Mouse (Mus musculus) hindbrain, embryonic 13.5 days (tissue): ENCODE results near the gene AB124611. TPM values are rescaled to one million over a fixed set of nuclear protein-coding genes. Genes with fewer than 3 reads are reported as not detected.

Experiments used
- ATAC-seq: fragments of 200-750 bp; cut with Nextera tagmentation; 2 replicates; pipeline ENCODE4 v1.8.0; 2017; ENCODE audit warnings: moderate TSS enrichment; ENCODE audit not compliant: low FRiP score
- H3K27ac ChIP-seq: fragments of 300-500 bp; sonication (generic); 2 replicates; pipeline ENCODE4 v1.5.1; 2015; ENCODE audit warnings: inconsistent platforms, mild to moderate bottlenecking, moderate library complexity
- H3K27me3 ChIP-seq: fragments of 300-500 bp; sonication (generic); 2 replicates; pipeline ENCODE4 v1.6.1; 2015; ENCODE audit warnings: mild to moderate bottlenecking, inconsistent platforms
- H3K36me3 ChIP-seq: fragments of 300-500 bp; sonication (generic); 2 replicates; pipeline ENCODE4 v1.6.1; 2015; ENCODE audit warnings: mild to moderate bottlenecking, inconsistent platforms
- H3K4me1 ChIP-seq: fragments of 300-500 bp; sonication (generic); replicated peaks from 2 replicates; pipeline ENCODE4 v1.6.1; 2015; ENCODE audit warnings: inconsistent platforms
- H3K4me2 ChIP-seq: fragments of 300-500 bp; sonication (generic); 2 replicates; pipeline ENCODE4 v1.6.1; 2015; ENCODE audit warnings: inconsistent platforms, mild to moderate bottlenecking, moderate library complexity
- H3K4me3 ChIP-seq: fragments of 300-500 bp; sonication (generic); 2 replicates; pipeline ENCODE4 v1.5.1; 2015; ENCODE audit warnings: mild to moderate bottlenecking, inconsistent platforms
- H3K9ac ChIP-seq: fragments of 300-500 bp; sonication (generic); 2 replicates; pipeline ENCODE4 v1.6.1; 2015; ENCODE audit warnings: mild to moderate bottlenecking, inconsistent platforms
- H3K9me3 ChIP-seq: fragments of 300-500 bp; sonication (generic); 2 replicates; pipeline ENCODE4 v1.6.1; 2016; ENCODE audit warnings: inconsistent platforms
- WGBS: fragments of 180-500 bp; shearing (Covaris S2); methylation state at CpG from one replicate; pipeline ENCODE4 v1.1.7; 2015; 5-methylcytosine and 5-hydroxymethylcytosine counted together
- polyA plus RNA-seq: library from polyadenylated mRNA; unstranded; fragments of >200 nt; fragmentation: Nextera tagmentation; extraction: Ambion mirVana; gene quantifications from 2 replicates; pipeline ENCODE4 v1.2.1, GENCODE M21; 2015

AB124611 gene
- polyA plus RNA-seq, 1 experiment from 2014 or later = 3.8 TPM

DNA sequence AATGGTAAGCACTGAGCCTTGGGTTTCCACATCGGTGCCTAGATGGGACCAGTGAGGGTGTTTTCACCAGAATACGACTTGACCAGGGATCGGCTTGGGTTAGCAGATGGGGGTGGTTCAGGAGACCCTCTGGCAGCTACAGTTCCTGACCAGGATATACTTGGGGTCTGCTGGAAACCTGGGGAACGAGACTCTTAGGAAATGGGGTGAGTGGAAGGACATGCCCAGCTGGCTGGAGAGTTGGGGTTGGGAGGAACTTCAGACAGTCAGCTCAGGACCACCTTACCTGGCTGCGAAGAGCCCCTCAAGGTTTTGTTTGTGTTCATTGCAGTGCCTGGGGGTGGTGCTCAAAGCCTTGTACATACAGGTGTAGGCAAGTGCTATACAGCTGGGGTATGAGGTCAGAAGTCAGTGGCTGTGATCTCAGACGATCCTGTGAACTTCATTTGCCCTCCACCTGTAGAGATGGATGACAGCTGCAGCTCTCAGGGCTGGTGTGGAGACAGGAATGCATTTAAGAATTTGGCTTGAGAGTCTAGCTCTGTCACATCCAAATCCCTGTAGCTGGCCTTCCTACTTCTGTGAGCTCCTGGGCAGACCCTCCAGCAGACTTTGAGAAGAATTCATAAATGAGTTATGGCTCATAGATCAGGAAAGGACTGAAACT is 27.8 kb downstream of the AB124611 start:
- no peak overlapping the region for H3K9ac ChIP-seq
- no peak overlapping the region for H3K4me3 ChIP-seq
- H3K4me1 ChIP-seq = peaks cover 38% of the 10 kb centered on the region
- no peaks in the 10 kb centered on the region for H3K27me3 ChIP-seq
- H3K9me3 ChIP-seq = no peaks in the 10 kb centered on the region
- no peak for ATAC-seq
- WGBS = 87% methylated on average over 6 of the region's 6 CpGs
- peaks cover 27% of the 10 kb centered on the region for H3K36me3 ChIP-seq
- H3K27ac ChIP-seq = no peak overlapping the region
- H3K4me2 ChIP-seq = no peak overlapping the region

GRCm38 (mm10) chr9:21555198-21555742 is 29.3 kb downstream of the AB124611 start:
- Histone ChIP-seq H3K27me3 (no peaks in the 10 kb centered on the region), H3K4me1 (peaks cover 26% of the 10 kb centered on the region), H3K9me3 (no peaks in the 10 kb centered on the region), H3K9ac (no peak overlapping the region), H3K4me2 (no peak overlapping the region), H3K27ac (no peak overlapping the region), H3K36me3 (peaks cover 27% of the 10 kb centered on the region), H3K4me3 (no peak overlapping the region)
- WGBS = 86% methylated on average over 6 of the region's 6 CpGs
- no peak for ATAC-seq

GRCm38 (mm10) chr9:21556996-21557395 is 31.0 kb downstream of the AB124611 start:
- ATAC-seq = no peak
- Histone ChIP-seq H3K9me3 (no peaks in the 10 kb centered on the region), H3K27me3 (no peaks in the 10 kb centered on the region), H3K9ac (no peak overlapping the region), H3K4me1 (peaks cover 19% of the 10 kb centered on the region), H3K4me2 (no peak overlapping the region), H3K36me3 (peaks cover 28% of the 10 kb centered on the region), H3K27ac (no peak overlapping the region; the same call in 1 of the 2 replicates), H3K4me3 (no peak overlapping the region)
- WGBS = 90% methylated on average over 2 of the region's 2 CpGs

GRCm38 (mm10) chr9:21557556-21557955 is 31.6 kb downstream of the AB124611 start:
- WGBS = 96% methylated on average over 2 of the region's 2 CpGs
- ATAC-seq = no peak
- H3K4me3 ChIP-seq = no peak overlapping the region
- no peak overlapping the region for H3K4me2 ChIP-seq
- H3K36me3 ChIP-seq = peaks cover 28% of the 10 kb centered on the region
- peaks cover 19% of the 10 kb centered on the region for H3K4me1 ChIP-seq
- H3K27ac ChIP-seq = no peak overlapping the region
- H3K9ac ChIP-seq = no peak overlapping the region
- no peaks in the 10 kb centered on the region for H3K9me3 ChIP-seq
- no peaks in the 10 kb centered on the region for H3K27me3 ChIP-seq

DNA sequence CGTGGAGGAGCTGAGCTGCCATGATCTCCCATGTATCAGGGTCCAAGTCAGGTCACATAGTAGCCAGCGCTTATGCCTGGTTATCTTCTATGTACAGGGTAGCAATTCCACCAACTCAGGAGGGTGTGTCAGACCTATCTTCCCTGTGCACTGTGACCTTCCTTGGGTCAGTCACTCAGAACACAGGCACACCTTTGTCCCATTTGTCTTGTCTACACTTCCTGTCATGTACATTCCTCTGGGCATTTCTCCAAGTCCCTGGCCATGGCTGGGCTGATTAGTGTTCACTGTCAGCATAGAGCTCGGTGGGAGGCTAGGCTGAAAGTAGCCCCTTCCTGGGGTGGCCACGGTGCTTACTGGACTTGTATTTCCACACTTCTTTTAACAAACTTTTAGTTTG is 32.4 kb downstream of the AB124611 start:
- no peak overlapping the region for H3K27ac ChIP-seq
- no peak for ATAC-seq
- no peak overlapping the region for H3K9ac ChIP-seq
- H3K4me3 ChIP-seq = no peak overlapping the region
- WGBS = 88% methylated on average over 4 of the region's 4 CpGs
- H3K4me1 ChIP-seq = peaks cover 19% of the 10 kb centered on the region
- H3K4me2 ChIP-seq = no peak overlapping the region
- no peaks in the 10 kb centered on the region for H3K27me3 ChIP-seq
- H3K36me3 ChIP-seq = peaks cover 28% of the 10 kb centered on the region
- H3K9me3 ChIP-seq = no peaks in the 10 kb centered on the region

DNA sequence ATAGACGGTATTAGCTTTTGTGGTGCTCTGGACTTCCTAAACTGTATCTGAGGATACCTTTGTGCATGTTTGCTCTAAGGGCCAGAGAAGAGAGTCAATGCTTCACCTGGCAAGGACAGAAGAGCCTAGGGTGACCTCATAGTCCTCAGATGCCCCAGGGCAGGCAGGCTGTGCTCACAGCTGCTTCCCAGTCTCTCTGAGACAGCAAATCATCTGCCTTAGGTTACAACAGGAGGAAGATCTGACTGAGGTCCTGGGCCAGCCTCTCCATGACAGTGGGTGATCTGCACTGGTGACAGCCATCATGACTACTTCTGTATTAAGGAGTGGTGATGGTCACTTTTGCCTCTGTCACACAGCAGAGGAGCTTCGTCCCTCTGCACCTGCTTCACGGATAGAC is 33.2 kb downstream of the AB124611 start:
- ATAC-seq = no peak
- H3K4me2 ChIP-seq = no peak overlapping the region
- H3K27ac ChIP-seq = no peak overlapping the region
- H3K4me3 ChIP-seq = no peak overlapping the region
- H3K9ac ChIP-seq = no peak overlapping the region
- 95% methylated on average over 3 of the region's 3 CpGs for WGBS
- peaks cover 19% of the 10 kb centered on the region for H3K4me1 ChIP-seq
- H3K36me3 ChIP-seq = peaks cover 25% of the 10 kb centered on the region
- H3K27me3 ChIP-seq = no peaks in the 10 kb centered on the region
- H3K9me3 ChIP-seq = no peaks in the 10 kb centered on the region

- Histone ChIP-seq H3K4me2 (no peak overlapping the region), H3K4me1 (no peaks in the 10 kb centered on the region; the same call in 1 of the 2 replicates), H3K9ac (no peak overlapping the region), H3K4me3 (no peak overlapping the region), H3K9me3 (no peaks in the 10 kb centered on the region), H3K27me3 (no peaks in the 10 kb centered on the region), H3K36me3 (peaks cover 19% of the 10 kb centered on the region), H3K27ac (no peak overlapping the region)
- no peak for ATAC-seq
- WGBS = 88% methylated on average over 1 of the region's 1 CpGs
Measured at GRCm38 (mm10) chr9:21564420-21564819, 38.4 kb downstream of the AB124611 start.

DNA sequence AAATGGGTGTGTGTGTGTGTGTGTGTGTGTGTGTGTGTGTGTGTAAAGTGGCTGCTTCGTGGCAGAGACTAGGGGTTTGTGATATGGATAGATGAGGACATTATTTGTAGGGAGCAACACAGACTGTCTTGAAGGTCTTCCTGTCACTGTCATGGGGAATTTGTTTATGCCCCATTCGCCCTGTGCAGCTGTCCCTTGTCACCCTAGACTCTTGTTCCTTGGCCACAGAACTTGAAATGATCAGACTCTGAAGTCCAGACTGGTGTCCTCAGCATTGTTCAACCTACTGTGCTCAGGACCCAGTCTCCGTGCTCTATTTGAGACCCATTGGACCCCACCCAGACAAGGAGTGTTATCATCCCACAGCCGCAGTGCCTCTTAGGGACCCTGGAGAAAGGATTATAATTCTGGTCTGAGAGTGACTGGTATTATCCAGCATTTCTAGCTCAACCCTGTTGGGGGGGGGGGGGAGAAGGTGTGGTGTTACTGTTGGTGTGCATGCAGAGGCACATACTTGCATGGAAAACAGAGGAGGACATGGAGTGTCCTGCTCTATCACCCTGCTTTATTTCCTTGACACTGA is 39.1 kb downstream of the AB124611 start:
- H3K9ac ChIP-seq = no peak overlapping the region
- no peak overlapping the region for H3K4me3 ChIP-seq
- no peaks in the 10 kb centered on the region for H3K9me3 ChIP-seq
- H3K36me3 ChIP-seq = peaks cover 25% of the 10 kb centered on the region
- no peak for ATAC-seq
- H3K27ac ChIP-seq = no peak overlapping the region
- no peaks in the 10 kb centered on the region; the same call in 1 of the 2 replicates for H3K4me1 ChIP-seq
- no peaks in the 10 kb centered on the region for H3K27me3 ChIP-seq
- no peak overlapping the region for H3K4me2 ChIP-seq
- WGBS = 82% methylated on average over 4 of the region's 4 CpGs

- Histone ChIP-seq H3K4me2 (no peak overlapping the region), H3K9ac (no peak overlapping the region), H3K27ac (no peak overlapping the region), H3K36me3 (peaks cover 30% of the 10 kb centered on the region), H3K9me3 (no peaks in the 10 kb centered on the region), H3K27me3 (no peaks in the 10 kb centered on the region), H3K4me1 (no peaks in the 10 kb centered on the region; the same call in 1 of the 2 replicates), H3K4me3 (no peak overlapping the region)
- no peak for ATAC-seq
- WGBS = 82% methylated on average over 1 of the region's 1 CpGs
Measured at GRCm38 (mm10) chr9:21566538-21566937, 40.6 kb downstream of the AB124611 start.

DNA sequence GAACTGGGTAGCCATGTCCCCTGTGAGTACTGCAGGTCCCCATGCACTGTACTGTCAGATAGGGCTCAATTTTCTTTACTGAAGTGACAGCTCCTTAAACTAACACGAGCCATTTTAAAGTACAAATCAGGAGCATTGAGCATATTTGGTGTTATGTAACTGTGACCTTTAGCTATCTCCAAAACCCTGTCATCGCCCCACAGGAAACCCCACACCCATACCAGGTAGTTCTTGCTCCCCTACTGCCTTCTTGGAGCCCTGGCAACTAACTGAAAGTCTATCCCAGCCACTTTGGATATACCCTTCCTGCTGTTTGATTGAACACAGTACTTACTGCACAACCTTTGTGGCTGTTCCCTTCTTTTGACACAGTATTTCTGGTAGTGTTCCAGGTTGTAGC is 41.1 kb downstream of the AB124611 start:
- no peaks in the 10 kb centered on the region for H3K9me3 ChIP-seq
- H3K36me3 ChIP-seq = peaks cover 32% of the 10 kb centered on the region
- no peak for ATAC-seq
- H3K27ac ChIP-seq = no peak overlapping the region
- 94% methylated on average over 2 of the region's 2 CpGs for WGBS
- no peaks in the 10 kb centered on the region; the same call in 1 of the 2 replicates for H3K4me1 ChIP-seq
- H3K9ac ChIP-seq = no peak overlapping the region
- no peak overlapping the region for H3K4me2 ChIP-seq
- H3K4me3 ChIP-seq = no peak overlapping the region
- no peaks in the 10 kb centered on the region for H3K27me3 ChIP-seq

DNA sequence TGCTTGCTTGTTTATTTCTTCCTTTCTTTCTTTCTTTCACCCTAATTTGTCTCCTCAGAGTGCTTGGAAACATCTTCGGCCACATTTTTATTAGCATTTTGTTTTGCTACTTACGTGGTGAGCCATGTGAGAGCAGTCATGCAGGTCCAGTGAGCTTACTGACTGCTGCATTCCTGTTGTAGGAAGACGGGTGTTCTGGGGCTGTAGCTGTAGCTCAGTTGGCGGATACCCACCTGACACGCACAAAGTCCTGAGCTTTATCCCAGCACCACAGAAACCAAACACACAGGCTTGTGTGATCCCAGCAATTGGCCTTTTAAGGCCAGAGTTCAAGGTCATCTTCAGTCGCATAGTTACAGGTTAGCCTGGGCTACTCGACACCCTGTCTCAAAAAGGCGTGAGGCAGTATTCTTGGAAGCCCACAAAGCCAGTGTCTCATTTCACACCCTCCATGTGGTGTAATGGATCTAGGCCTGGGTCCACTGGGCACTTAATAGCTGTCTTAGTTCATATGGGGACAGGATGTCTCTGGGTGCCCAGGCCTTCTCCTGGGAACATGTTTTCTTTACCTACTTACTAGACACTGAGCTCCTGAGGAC is 42.8 kb downstream of the AB124611 start:
- H3K27ac ChIP-seq = 0 out of 2 replicates have a peak overlapping the region, but pooled peaks have one; percentile 13
- no peak overlapping the region for H3K4me2 ChIP-seq
- WGBS = 89% methylated on average over 8 of the region's 8 CpGs
- H3K27me3 ChIP-seq = no peaks in the 10 kb centered on the region
- H3K9ac ChIP-seq = no peak overlapping the region
- no peaks in the 10 kb centered on the region; the same call in 1 of the 2 replicates for H3K4me1 ChIP-seq
- peaks cover 44% of the 10 kb centered on the region for H3K36me3 ChIP-seq
- no peaks in the 10 kb centered on the region for H3K9me3 ChIP-seq
- no peak for ATAC-seq
- no peak overlapping the region for H3K4me3 ChIP-seq

- H3K36me3 ChIP-seq = peaks cover 88% of the 10 kb centered on the region
- H3K4me3 ChIP-seq = no peak overlapping the region
- WGBS = 96% methylated on average over 8 of the region's 8 CpGs
- H3K4me1 ChIP-seq = no peaks in the 10 kb centered on the region
- H3K27ac ChIP-seq = no peak overlapping the region
- H3K27me3 ChIP-seq = no peaks in the 10 kb centered on the region
- H3K9ac ChIP-seq = no peak overlapping the region
- no peak for ATAC-seq
- H3K4me2 ChIP-seq = no peak overlapping the region
- H3K9me3 ChIP-seq = no peaks in the 10 kb centered on the region
Measured at GRCm38 (mm10) chr9:21574012-21574801, 48.2 kb downstream of the AB124611 start.
